Mouse (Mus musculus): Measurements from ENCODE around the gene Cog1.

The Cog1 gene

GRCm38 (mm10) chr11:113648690-113649352 lies at the start of gene Cog1:
TSS of gene Cog1 (plus strand) at chr11:113649169.
- no peak for DNase-seq (ENCODE audit: low spot score in 2 of 2)

DNA sequence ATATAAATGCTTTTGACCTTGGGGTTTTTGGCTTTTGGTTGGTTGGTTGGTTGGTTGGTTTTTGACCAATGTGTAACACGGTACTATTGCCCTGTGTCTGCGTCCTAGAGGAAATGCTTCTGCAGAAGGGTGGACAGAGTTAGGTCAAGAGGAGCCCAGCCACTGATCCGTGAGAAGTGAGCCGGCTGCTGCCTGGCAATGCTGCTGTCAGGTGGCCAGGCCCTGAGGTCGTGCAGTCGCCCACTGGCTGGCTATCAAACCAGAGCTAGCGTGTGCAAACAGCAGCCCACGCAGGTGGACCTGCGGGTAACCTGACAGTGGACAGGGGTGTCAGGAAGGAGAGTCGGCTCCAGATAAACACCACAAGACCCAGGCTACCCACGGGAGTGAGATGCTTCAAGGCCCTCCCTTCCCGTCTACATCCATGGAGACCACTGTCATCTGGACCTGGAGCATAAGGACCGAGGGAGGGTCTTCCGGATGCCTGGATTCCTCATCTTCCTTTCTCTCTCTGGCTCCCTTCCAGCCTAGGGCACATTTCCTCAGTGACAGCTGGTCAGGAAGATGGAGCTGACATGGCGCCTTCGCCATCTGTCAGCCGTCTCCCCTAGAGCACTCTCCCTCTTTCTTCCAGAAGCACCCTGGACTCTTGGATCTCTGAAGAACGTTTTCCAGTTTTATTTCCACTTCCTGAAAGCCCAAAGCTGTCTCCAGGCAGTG lies 48.3 kb upstream of the Cog1 start:
- no peak for DNase-seq (ENCODE audit: low spot score in 2 of 2)

DNA sequence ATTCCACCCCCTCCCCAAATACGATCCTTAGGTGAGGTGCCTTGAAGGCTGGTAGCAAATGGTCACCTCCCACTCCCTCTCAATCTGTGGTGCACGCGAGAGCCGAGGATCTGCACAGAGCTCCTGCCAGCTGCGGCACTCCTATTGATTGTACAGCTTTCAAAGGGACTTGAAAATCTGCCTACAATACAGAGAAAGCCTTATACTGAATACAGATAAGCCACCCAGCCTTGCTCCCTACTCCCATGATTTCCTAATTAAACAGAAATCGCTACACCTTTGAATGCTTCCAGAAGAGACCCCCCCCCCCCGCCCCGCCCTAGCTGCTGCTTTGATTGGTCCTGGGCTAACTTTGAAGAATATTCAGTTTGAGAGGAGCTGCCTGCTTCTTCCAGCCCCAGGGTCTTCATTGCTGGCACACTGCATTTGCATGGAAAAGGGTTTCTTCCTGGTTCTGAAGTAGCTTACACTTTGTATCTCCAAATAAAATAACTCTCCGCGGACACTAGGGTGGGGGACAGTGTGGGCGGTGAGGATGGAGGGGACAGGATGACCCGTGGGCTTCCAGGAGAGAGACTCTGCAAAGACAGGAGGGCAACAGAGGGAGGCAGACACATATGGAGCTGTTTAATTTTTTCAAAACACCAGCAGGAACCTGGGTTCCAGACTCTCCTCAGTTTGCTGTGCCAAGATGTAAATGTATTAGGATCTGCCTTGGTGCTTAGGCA lies 47.2 kb upstream of the Cog1 start:
- no peak for DNase-seq (ENCODE audit: low spot score in 2 of 2)

- DNase-seq (ENCODE audit: low spot score in 2 of 2), result no peak
Measured at GRCm38 (mm10) chr11:113607556-113607955, 41.4 kb upstream of the Cog1 start.

- no peak for DNase-seq (ENCODE audit: low spot score in 2 of 2)
Measured at GRCm38 (mm10) chr11:113609581-113609980, 39.4 kb upstream of the Cog1 start.

GRCm38 (mm10) chr11:113610266-113610665 lies 38.7 kb upstream of the Cog1 start:
- DNase-seq (ENCODE audit: low spot score in 2 of 2), result no peak

GRCm38 (mm10) chr11:113611112-113611646 lies 37.8 kb upstream of the Cog1 start:
- no peak for DNase-seq (ENCODE audit: low spot score in 2 of 2)

GRCm38 (mm10) chr11:113611664-113612611 lies 37.0 kb upstream of the Cog1 start:
- no peak for DNase-seq (ENCODE audit: low spot score in 2 of 2)

GRCm38 (mm10) chr11:113614476-113614875 lies 34.5 kb upstream of the Cog1 start:
- no peak for DNase-seq (ENCODE audit: low spot score in 2 of 2)

- peak; percentile 44 to 58 for DNase-seq (ENCODE audit: low spot score in 2 of 2)
Measured at GRCm38 (mm10) chr11:113617132-113617911, 31.6 kb upstream of the Cog1 start.

GRCm38 (mm10) chr11:113618303-113618671 lies 30.7 kb upstream of the Cog1 start:
- no peak for DNase-seq (ENCODE audit: low spot score in 2 of 2)

GRCm38 (mm10) chr11:113618672-113619419 lies 30.1 kb upstream of the Cog1 start, which contains the start of gene Sstr2:
TSS of gene Sstr2 (plus strand) at chr11:113619342.
- peak in 1 of 2 experiments; percentile 7 for DNase-seq (ENCODE audit: low spot score in 2 of 2)

- peak in 1 of 2 experiments; percentile 39 for DNase-seq (ENCODE audit: low spot score in 2 of 2)
Measured at GRCm38 (mm10) chr11:113619420-113620080, 29.4 kb upstream of the Cog1 start.

DNA sequence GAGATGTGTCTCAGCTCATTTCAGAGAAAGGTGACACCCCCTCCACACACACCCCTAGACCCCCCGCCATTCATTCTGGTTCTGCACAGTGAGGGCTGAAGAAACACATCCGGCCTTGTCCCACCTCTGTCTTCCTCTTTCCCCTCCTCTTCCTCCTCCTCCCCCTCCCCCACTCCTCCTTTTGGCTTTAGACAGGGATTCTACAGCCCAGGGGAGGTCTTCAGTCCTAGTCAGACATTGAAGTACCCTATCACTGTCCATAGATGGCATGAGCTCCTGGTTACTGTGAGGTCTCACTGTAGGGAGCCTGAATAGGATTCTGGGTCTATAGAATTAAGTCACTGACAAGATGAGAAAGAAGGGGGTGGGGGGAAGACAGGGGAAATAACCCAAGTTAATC lies 28.0 kb upstream of the Cog1 start:
- no peak for DNase-seq (ENCODE audit: low spot score in 2 of 2)

- no peak for DNase-seq (ENCODE audit: low spot score in 2 of 2)
Measured at GRCm38 (mm10) chr11:113622028-113622427, 26.9 kb upstream of the Cog1 start.

- DNase-seq (ENCODE audit: low spot score in 2 of 2), result no peak
Measured at GRCm38 (mm10) chr11:113625437-113625836, 23.5 kb upstream of the Cog1 start.

- no peak for DNase-seq (ENCODE audit: low spot score in 2 of 2)
Measured at GRCm38 (mm10) chr11:113627785-113628184, 21.2 kb upstream of the Cog1 start.

DNA sequence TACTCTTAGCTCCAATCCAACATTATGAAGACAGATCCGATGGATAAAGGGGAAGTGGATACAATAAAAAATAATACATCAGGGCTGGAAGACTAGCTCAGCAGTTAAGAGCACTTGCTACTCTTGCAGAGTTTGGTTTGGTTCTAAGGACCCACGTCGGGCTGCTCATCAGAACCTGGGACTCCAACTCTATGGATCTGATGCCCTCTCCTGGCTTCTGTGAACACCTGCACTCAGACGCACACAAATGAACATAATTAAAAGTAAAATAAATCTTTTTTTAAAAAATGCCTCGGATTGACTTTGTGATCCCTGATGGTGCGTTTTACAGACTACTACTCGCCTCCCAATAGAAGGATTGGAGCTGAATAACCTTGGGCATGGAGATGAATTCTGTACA lies 18.3 kb upstream of the Cog1 start:
- no peak for DNase-seq (ENCODE audit: low spot score in 2 of 2)

- DNase-seq (ENCODE audit: low spot score in 2 of 2), result no peak
Measured at GRCm38 (mm10) chr11:113631302-113631701, 17.7 kb upstream of the Cog1 start.
